Comparison of ENCODE assay signal across 12 mouse cellular contexts in the genomic region with DNA sequence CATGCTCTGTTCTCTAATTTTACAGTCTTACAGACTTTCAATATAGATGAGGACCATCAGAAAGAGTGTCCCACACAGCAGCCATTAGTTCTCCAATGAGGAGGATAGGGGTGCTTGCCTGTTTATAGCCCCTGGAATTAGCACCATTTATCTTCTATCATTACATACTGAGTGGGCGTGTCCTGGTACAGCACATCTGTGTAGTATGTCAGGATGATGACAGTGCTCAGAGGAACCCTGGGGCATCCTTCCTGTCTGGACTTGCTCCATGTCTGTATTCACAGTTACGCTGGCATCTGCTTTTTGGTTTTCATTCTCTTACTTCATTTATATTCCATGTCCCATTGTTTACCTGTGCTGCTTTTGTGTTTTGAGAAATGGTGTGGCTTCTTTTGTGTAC.
A peak's percentile ranks its signal among the peaks of the same experiment; 100 is the strongest.
DNase-seq lines count a peak whose midpoint lies in the region; ATAC-seq and TF ChIP-seq lines count a peak whose summit lies in the region.
"Had no signal": no experiment of that assay in that cellular context is flagged by ENCODE, and none has a peak within 500 bp of the region (broad histone marks: within the 10 kb centered on the region; RNA-seq: fewer than 3 reads in every experiment).

No protein-coding gene starts in this region.

- no peaks in the 10 kb centered on the region for H3K4me1 ChIP-seq in forebrain, embryonic 12.5 days
- H3K4me1 ChIP-seq in forebrain, embryonic 10.5 days: no peaks in the 10 kb centered on the region
- no peaks in the 10 kb centered on the region for H3K4me1 ChIP-seq in hindbrain, embryonic 11.5 days (replicated peaks; ENCODE audit: control insufficient read depth, insufficient read depth, low read length)
- no peaks in the 10 kb centered on the region for H3K4me1 ChIP-seq in hindbrain, postnatal 0 days (ENCODE audit: insufficient read depth, low read length)
- no peaks in the 10 kb centered on the region for H3K4me1 ChIP-seq in midbrain, embryonic 16.5 days (ENCODE audit: control insufficient read depth, insufficient read depth, low read length)
- H3K4me1 ChIP-seq in midbrain, postnatal 0 days (ENCODE audit: insufficient read depth, low read length): no peaks in the 10 kb centered on the region
- H3K4me1 ChIP-seq in neural tube, embryonic 14.5 days (ENCODE audit: control insufficient read depth, insufficient read depth, low read length): 0 out of 2 replicates have a peak, but pooled peaks cover under 1% of the 10 kb centered on the region
- H3K4me1 ChIP-seq: embryonic facial prominence, embryonic 12.5 days; heart, embryonic 15.5 days had no signal

- no peak overlapping the region for H3K27ac ChIP-seq in forebrain, embryonic 12.5 days
- no peak overlapping the region for H3K27ac ChIP-seq in forebrain, embryonic 10.5 days
- H3K27ac ChIP-seq in hindbrain, embryonic 11.5 days (ENCODE audit: low read depth, low read length): no peak overlapping the region
- H3K27ac ChIP-seq in hindbrain, postnatal 0 days: no peak overlapping the region
- no peak overlapping the region for H3K27ac ChIP-seq in midbrain, embryonic 16.5 days (ENCODE audit: low read length)
- H3K27ac ChIP-seq in midbrain, postnatal 0 days (ENCODE audit: low read depth, low read length): no peak overlapping the region
- H3K27ac ChIP-seq in neural tube, embryonic 14.5 days (ENCODE audit: low read depth, low read length): no peak overlapping the region
- H3K27ac ChIP-seq: embryonic facial prominence, embryonic 12.5 days; heart, adult 2 months; heart, embryonic 15.5 days had no signal

- H3K9ac ChIP-seq in forebrain, embryonic 12.5 days: no peak overlapping the region
- H3K9ac ChIP-seq in hindbrain, embryonic 11.5 days (ENCODE audit: low read depth, low read length): no peak overlapping the region
- H3K9ac ChIP-seq in hindbrain, postnatal 0 days (replicated peaks; ENCODE audit: low read length): no peak overlapping the region
- H3K9ac ChIP-seq in midbrain, embryonic 16.5 days (ENCODE audit: low read depth, low read length): no peak overlapping the region
- H3K9ac ChIP-seq in midbrain, postnatal 0 days (replicated peaks; ENCODE audit: low read length, poor library complexity, severe bottlenecking): no peak overlapping the region
- no peak overlapping the region for H3K9ac ChIP-seq in neural tube, embryonic 14.5 days (replicated peaks; ENCODE audit: low read depth, low read length)
- H3K9ac ChIP-seq: embryonic facial prominence, embryonic 12.5 days; heart, embryonic 15.5 days had no signal

- H3K36me3 ChIP-seq in forebrain, embryonic 12.5 days (replicated peaks): no peaks in the 10 kb centered on the region
- no peaks in the 10 kb centered on the region for H3K36me3 ChIP-seq in forebrain, embryonic 10.5 days (replicated peaks)
- no peaks in the 10 kb centered on the region for H3K36me3 ChIP-seq in hindbrain, embryonic 11.5 days (ENCODE audit: control insufficient read depth, insufficient read depth, low read length)
- no peaks in the 10 kb centered on the region for H3K36me3 ChIP-seq in hindbrain, postnatal 0 days (ENCODE audit: insufficient read depth, low read length)
- no peaks in the 10 kb centered on the region for H3K36me3 ChIP-seq in midbrain, embryonic 16.5 days (ENCODE audit: control insufficient read depth, insufficient read depth, low read length)
- H3K36me3 ChIP-seq in midbrain, postnatal 0 days (ENCODE audit: insufficient read depth, low read length): no peaks in the 10 kb centered on the region
- H3K36me3 ChIP-seq in neural tube, embryonic 14.5 days (ENCODE audit: control insufficient read depth, insufficient read depth, low read length): no peaks in the 10 kb centered on the region
- H3K36me3 ChIP-seq: embryonic facial prominence, embryonic 12.5 days; heart, embryonic 15.5 days had no signal

- H3K4me2 ChIP-seq in forebrain, embryonic 12.5 days: no peak overlapping the region
- no peak overlapping the region for H3K4me2 ChIP-seq in hindbrain, embryonic 11.5 days (replicated peaks; ENCODE audit: low read depth, low read length)
- H3K4me2 ChIP-seq in hindbrain, postnatal 0 days (ENCODE audit: low read depth, low read length): no peak overlapping the region
- H3K4me2 ChIP-seq in midbrain, embryonic 16.5 days (ENCODE audit: low read length): no peak overlapping the region
- H3K4me2 ChIP-seq in midbrain, postnatal 0 days (ENCODE audit: low read depth, low read length, poor library complexity, severe bottlenecking): no peak overlapping the region
- no peak overlapping the region for H3K4me2 ChIP-seq in neural tube, embryonic 14.5 days (ENCODE audit: low read depth, low read length)
- H3K4me2 ChIP-seq: embryonic facial prominence, embryonic 12.5 days; heart, embryonic 11.5 days; heart, embryonic 15.5 days had no signal

- DNase-seq in forebrain, embryonic 10.5 days (ENCODE audit: extremely low spot score, low spot score): no peak
- no peak for DNase-seq in hindbrain, embryonic 11.5 days (ENCODE audit: low spot score)
- no peak for DNase-seq in hindbrain, postnatal 0 days (ENCODE audit: low spot score)
- DNase-seq in midbrain, postnatal 0 days (ENCODE audit: low spot score): no peak
- DNase-seq: heart, adult 2 months had no signal

- no peak for TF ChIP-seq CTCF in hindbrain, postnatal 0 days (IDR thresholded peaks at IDR 0.05; ENCODE audit: low read depth)
- TF ChIP-seq CTCF in midbrain, postnatal 0 days (IDR thresholded peaks at IDR 0.05): no peak

- ATAC-seq in forebrain, embryonic 12.5 days (ENCODE audit: low FRiP score): 0 out of 2 replicates have a peak, but pooled peaks have one; percentile 30
- 0 out of 2 replicates have a peak, but pooled peaks have one; percentile 47 for ATAC-seq in hindbrain, embryonic 11.5 days (ENCODE audit: low FRiP score)
- no peak for ATAC-seq in hindbrain, postnatal 0 days
- 0 out of 2 replicates have a peak, but pooled peaks have one; percentile 39 for ATAC-seq in midbrain, embryonic 16.5 days
- no peak for ATAC-seq in midbrain, postnatal 0 days (ENCODE audit: low FRiP score)
- ATAC-seq in neural tube, embryonic 14.5 days (ENCODE audit: low read depth): peak; percentile 63; the same call in 1 of the 2 replicates
- ATAC-seq: intestine, embryonic 16.5 days had no signal

- no peak overlapping the region for H3K4me3 ChIP-seq in forebrain, embryonic 12.5 days (replicated peaks)
- H3K4me3 ChIP-seq in forebrain, embryonic 10.5 days: no peak overlapping the region
- H3K4me3 ChIP-seq in hindbrain, embryonic 11.5 days (ENCODE audit: low read depth, low read length): no peak overlapping the region
- no peak overlapping the region for H3K4me3 ChIP-seq in hindbrain, postnatal 0 days (ENCODE audit: low read length)
- no peak overlapping the region for H3K4me3 ChIP-seq in midbrain, embryonic 16.5 days (ENCODE audit: low read depth, low read length)
- H3K4me3 ChIP-seq in midbrain, postnatal 0 days (ENCODE audit: low read depth, low read length): no peak overlapping the region
- H3K4me3 ChIP-seq in neural tube, embryonic 14.5 days (ENCODE audit: low read depth, low read length): no peak overlapping the region
- H3K4me3 ChIP-seq: embryonic facial prominence, embryonic 12.5 days; heart, adult 2 months; heart, embryonic 15.5 days had no signal

- no peaks in the 10 kb centered on the region for H3K9me3 ChIP-seq in forebrain, embryonic 12.5 days
- H3K9me3 ChIP-seq in forebrain, embryonic 10.5 days: no peaks in the 10 kb centered on the region
- H3K9me3 ChIP-seq in hindbrain, embryonic 11.5 days (ENCODE audit: control insufficient read depth, low read length): no peaks in the 10 kb centered on the region
- no peaks in the 10 kb centered on the region for H3K9me3 ChIP-seq in hindbrain, postnatal 0 days (ENCODE audit: low read length)
- H3K9me3 ChIP-seq in midbrain, embryonic 16.5 days (replicated peaks; ENCODE audit: control insufficient read depth, low read length, poor library complexity, severe bottlenecking): no peaks in the 10 kb centered on the region; the same call in 1 of the 2 replicates
- no peaks in the 10 kb centered on the region for H3K9me3 ChIP-seq in midbrain, postnatal 0 days (ENCODE audit: low read length)
- H3K9me3 ChIP-seq in neural tube, embryonic 14.5 days (ENCODE audit: control insufficient read depth, low read length): no peaks in the 10 kb centered on the region
- H3K9me3 ChIP-seq: heart, embryonic 15.5 days had no signal

- 78% methylated on average over 2 of the region's 2 CpGs for WGBS in forebrain, embryonic 12.5 days
- WGBS in forebrain, embryonic 10.5 days: 89% methylated on average over 2 of the region's 2 CpGs
- 75% methylated on average over 2 of the region's 2 CpGs for WGBS in hindbrain, embryonic 11.5 days
- WGBS in hindbrain, postnatal 0 days: 61% methylated on average over 2 of the region's 2 CpGs
- 71% methylated on average over 2 of the region's 2 CpGs for WGBS in midbrain, embryonic 16.5 days
- 66% methylated on average over 2 of the region's 2 CpGs for WGBS in midbrain, postnatal 0 days
- WGBS in neural tube, embryonic 14.5 days: 46% methylated on average over 2 of the region's 2 CpGs

- H3K27me3 ChIP-seq in forebrain, embryonic 12.5 days: no peaks in the 10 kb centered on the region
- H3K27me3 ChIP-seq in forebrain, embryonic 10.5 days (ENCODE audit: poor library complexity, severe bottlenecking): no peaks in the 10 kb centered on the region
- H3K27me3 ChIP-seq in hindbrain, embryonic 11.5 days (ENCODE audit: control insufficient read depth, insufficient read depth, low read length): no peaks in the 10 kb centered on the region
- no peaks in the 10 kb centered on the region for H3K27me3 ChIP-seq in hindbrain, postnatal 0 days (ENCODE audit: insufficient read depth, low read length)
- no peaks in the 10 kb centered on the region for H3K27me3 ChIP-seq in midbrain, embryonic 16.5 days (ENCODE audit: control insufficient read depth, insufficient read depth, low read depth, low read length)
- no peaks in the 10 kb centered on the region for H3K27me3 ChIP-seq in midbrain, postnatal 0 days (ENCODE audit: insufficient read depth, low read length)
- no peaks in the 10 kb centered on the region for H3K27me3 ChIP-seq in neural tube, embryonic 14.5 days (ENCODE audit: control insufficient read depth, insufficient read depth, low read length)
- H3K27me3 ChIP-seq: embryonic facial prominence, embryonic 12.5 days; heart, embryonic 15.5 days had no signal

Comparison
In these comparisons a context has a peak if more than half of its experiments do, and no peak if none do; other contexts are left out.
1. ATAC-seq: peak in forebrain, embryonic 12.5 days (single experiment), hindbrain, embryonic 11.5 days (single experiment), midbrain, embryonic 16.5 days (single experiment) and neural tube, embryonic 14.5 days (single experiment); none in hindbrain, postnatal 0 days (single experiment) and midbrain, postnatal 0 days (single experiment).